Mouse (Mus musculus) G1E (cell line): ENCODE measurements at regions not wholly inside any gene's neighbourhood (a gene's known extent, or its start where the extent isn't known, plus 50 kb on each side); places are given as distances from the start of the nearest gene placed in this dataset.

ENCODE experiments used
- ATAC-seq: 2 replicates; pipeline ENCODE4 v1.8.0; 2016; ENCODE audit warnings: mild to moderate bottlenecking; ENCODE audit not compliant: insufficient number of reproducible peaks, poor library complexity, low FRiP score, severe bottlenecking; ENCODE audit errors: extremely low read depth
- DNase-seq: peaks from one replicate; pipeline ENCODE4 v3.0.0; 2012; ENCODE audit warnings: low spot score
- H3K27me3 ChIP-seq: 2 replicates; pipeline ENCODE4 v1.6.1; 2012; ENCODE audit warnings: mild to moderate bottlenecking, low read length, inconsistent platforms; ENCODE audit not compliant: insufficient read depth
- H3K36me3 ChIP-seq: replicated peaks from 2 replicates; pipeline ENCODE3; 2012; ENCODE audit warnings: mild to moderate bottlenecking, inconsistent platforms
- H3K4me1 ChIP-seq: 2 replicates; pipeline ENCODE4 v1.6.1; 2012; ENCODE audit warnings: low read depth, low read length, inconsistent platforms, mixed read lengths; ENCODE audit not compliant: insufficient read depth
- H3K4me3 ChIP-seq: 2 replicates; pipeline ENCODE4 v1.5.1; 2012; ENCODE audit warnings: low read depth, mild to moderate bottlenecking, inconsistent platforms, low read length, moderate library complexity, mixed read lengths
- H3K9me3 ChIP-seq: replicated peaks from 2 replicates; pipeline ENCODE4 v1.6.1; 2012; ENCODE audit warnings: inconsistent platforms
- CTCF ChIP-seq: IDR thresholded peaks from 2 replicates; pipeline ENCODE4 v1.5.1; 2012; ENCODE audit warnings: low read depth, low read length, inconsistent platforms, mixed read lengths
- GATA1 ChIP-seq: IDR thresholded peaks from 2 replicates; pipeline ENCODE4 v1.6.1; 2012; ENCODE audit warnings: borderline replicate concordance, low read length, inconsistent platforms, mixed read lengths
- GATA2 ChIP-seq: IDR thresholded peaks from 2 replicates; pipeline ENCODE4 v1.6.1; 2012; ENCODE audit warnings: low read depth, low read length, inconsistent platforms, borderline replicate concordance
- POLR2AphosphoS5 ChIP-seq: IDR thresholded peaks from 2 replicates; pipeline ENCODE4 v1.6.1; 2012; ENCODE audit warnings: low read depth, low read length, inconsistent platforms; ENCODE audit not compliant: insufficient replicate concordance
- TAL1 ChIP-seq: conservative IDR thresholded peaks from 2 replicates; pipeline ENCODE4 v1.6.1; 2012; ENCODE audit warnings: low read depth, low read length, inconsistent platforms, mixed read lengths

GRCm38 (mm10) chr11:64880674-64881073 is 98.2 kb upstream of the Elac2 start:
- no peak for ATAC-seq
- Histone ChIP-seq H3K4me1 (peaks cover 14% of the 10 kb centered on the region), H3K27me3 (peaks cover 30% of the 10 kb centered on the region), H3K4me3 (no peak overlapping the region), H3K9me3 (no peaks in the 10 kb centered on the region), H3K36me3 (no peaks in the 10 kb centered on the region)
- TF ChIP-seq TAL1 (no peak), CTCF (no peak), GATA1 (no peak), POLR2AphosphoS5 (no peak), GATA2 (no peak)
- no peak for DNase-seq

- no peak for DNase-seq
- ATAC-seq: no peak
- TF ChIP-seq POLR2AphosphoS5 (no peak), CTCF (no peak), TAL1 (no peak), GATA2 (no peak)
- Histone ChIP-seq H3K27me3 (peaks cover 28% of the 10 kb centered on the region), H3K9me3 (no peaks in the 10 kb centered on the region), H3K4me1 (peaks cover 31% of the 10 kb centered on the region), H3K36me3 (no peaks in the 10 kb centered on the region), H3K4me3 (no peak overlapping the region)
Measured at GRCm38 (mm10) chr11:64884518-64884917, 94.3 kb upstream of the Elac2 start.

GRCm38 (mm10) chr11:64889335-64890020 is 89.4 kb upstream of the Elac2 start:
- no peaks in the 10 kb centered on the region for H3K36me3 ChIP-seq
- H3K4me3 ChIP-seq: no peak overlapping the region
- ATAC-seq: no peak
- TF ChIP-seq GATA1: no peak
- TF ChIP-seq POLR2AphosphoS5: no peak
- TF ChIP-seq TAL1: no peak
- no peak for TF ChIP-seq GATA2
- TF ChIP-seq CTCF: no peak
- no peaks in the 10 kb centered on the region for H3K9me3 ChIP-seq
- H3K4me1 ChIP-seq: peaks cover 45% of the 10 kb centered on the region
- DNase-seq: no peak
- H3K27me3 ChIP-seq: peaks cover 8% of the 10 kb centered on the region; the same call in 1 of the 2 replicates

- Histone ChIP-seq H3K36me3 (no peaks in the 10 kb centered on the region), H3K27me3 (peaks cover 9% of the 10 kb centered on the region; the same call in 1 of the 2 replicates), H3K9me3 (no peaks in the 10 kb centered on the region), H3K4me3 (no peak overlapping the region), H3K4me1 (peaks cover 50% of the 10 kb centered on the region)
- TF ChIP-seq CTCF (peak; percentile 80), TAL1 (no peak), POLR2AphosphoS5 (no peak), GATA2 (no peak)
- DNase-seq: no peak
- peak; percentile 55 for ATAC-seq
Measured at GRCm38 (mm10) chr11:64890776-64891175, 88.1 kb upstream of the Elac2 start.

GRCm38 (mm10) chr11:64895804-64896466 is 82.9 kb upstream of the Elac2 start:
- no peak for TF ChIP-seq CTCF
- no peak for TF ChIP-seq TAL1
- no peak for TF ChIP-seq POLR2AphosphoS5
- TF ChIP-seq GATA2: no peak
- no peak for TF ChIP-seq GATA1
- H3K27me3 ChIP-seq: peaks cover 11% of the 10 kb centered on the region
- no peaks in the 10 kb centered on the region for H3K36me3 ChIP-seq
- no peaks in the 10 kb centered on the region for H3K9me3 ChIP-seq
- H3K4me1 ChIP-seq: peaks cover 35% of the 10 kb centered on the region
- no peak overlapping the region for H3K4me3 ChIP-seq
- ATAC-seq (no peak), DNase-seq (no peak)

- H3K4me1 ChIP-seq: peaks cover 24% of the 10 kb centered on the region
- DNase-seq (peak; percentile 60), ATAC-seq (peak; percentile 66)
- H3K9me3 ChIP-seq: no peaks in the 10 kb centered on the region
- TF ChIP-seq GATA1 (no peak), CTCF (peak; percentile 98)
- no peak overlapping the region for H3K4me3 ChIP-seq
- peaks cover 18% of the 10 kb centered on the region for H3K27me3 ChIP-seq
- H3K36me3 ChIP-seq: no peaks in the 10 kb centered on the region
Measured at GRCm38 (mm10) chr11:64898758-64899586, 79.9 kb upstream of the Elac2 start.
